Mouse (Mus musculus) adrenal gland, adult 10 weeks (tissue): ENCODE results near the gene Emp3. TPM values are rescaled to one million over a fixed set of nuclear protein-coding genes. Genes with fewer than 3 reads are reported as not detected.

ENCODE experiments used
- polyA plus RNA-seq: library from polyadenylated mRNA; stranded (reverse); fragments of 350-450 nt; fragmentation: Illumina TruSeq; extraction: RNeasy Lipid Tissue Mini Kit (QIAGEN cat#74804); gene quantifications from one replicate; pipeline ENCODE4 v1.2.3, GENCODE M21; 2014; ENCODE audit warnings: low read depth, low replicate concordance

Gene Emp3
- polyA plus RNA-seq: 15.2 TPM

GRCm38 (mm10) chr7:45921242-45921621 lies at the start of gene Emp3:
Gene Emp3 (minus strand): TSS chr7:45921404.

GRCm38 (mm10) chr7:45923762-45924428 lies 2.7 kb upstream of the Emp3 start, which contains the start of gene Ccdc114:
Gene Ccdc114 (plus strand): TSS chr7:45924072.

GRCm38 (mm10) chr7:45896517-45897257 lies 24.5 kb downstream of the Emp3 start, which contains the start of the genes Syngr4 and Tmem143:
Gene Syngr4 (minus strand): TSS chr7:45896714.
Gene Tmem143 (plus strand): TSS chr7:45896941.

GRCm38 (mm10) chr7:45878278-45878677 lies 42.9 kb downstream of the Emp3 start, which contains the start of gene Grin2d:
Gene Grin2d (minus strand): TSS chr7:45878378.

GRCm38 (mm10) chr7:45872624-45873023 lies 48.6 kb downstream of the Emp3 start, which contains the start of gene Kdelr1:
Gene Kdelr1 (plus strand): TSS chr7:45872772.

Other genes with a start within 250 kb of the Emp3 start
- gene Ntn5, start 237.4 kb downstream of the Emp3 start, polyA plus RNA-seq: not detected
- not detected for gene Sec1, start 227.0 kb downstream of the Emp3 start, polyA plus RNA-seq
- 0.93 TPM for gene Car11, start 221.6 kb downstream of the Emp3 start, polyA plus RNA-seq
- gene Dbp, start 216.3 kb downstream of the Emp3 start, polyA plus RNA-seq: 9.2 TPM
- not detected for gene Rpl18, start 205.9 kb downstream of the Emp3 start, polyA plus RNA-seq
- gene Sphk2, start 203.4 kb downstream of the Emp3 start, polyA plus RNA-seq: 0.82 TPM
- not detected for gene Fam83e, start 200.2 kb downstream of the Emp3 start, polyA plus RNA-seq
- gene Spaca4, start 195.6 kb downstream of the Emp3 start, polyA plus RNA-seq: not detected
- not detected for gene Lmtk3, start 137.7 kb downstream of the Emp3 start, polyA plus RNA-seq
- not detected for gene Sult2b1, start 136.7 kb downstream of the Emp3 start, polyA plus RNA-seq
- 25.3 TPM for gene Cyth2, start 106.8 kb downstream of the Emp3 start, polyA plus RNA-seq
- gene Kcnj14, start 96.6 kb downstream of the Emp3 start, polyA plus RNA-seq: not detected
- gene Grwd1, start 90.5 kb downstream of the Emp3 start, polyA plus RNA-seq: 1.9 TPM
- gene Kdelr1, start 48.6 kb downstream of the Emp3 start, polyA plus RNA-seq: 84.8 TPM
- gene Grin2d, start 43.0 kb downstream of the Emp3 start, polyA plus RNA-seq: not detected
- gene Syngr4, start 24.7 kb downstream of the Emp3 start, polyA plus RNA-seq: not detected
- gene Tmem143, start 24.5 kb downstream of the Emp3 start, polyA plus RNA-seq: 4.7 TPM
- gene Ccdc114, start 2.7 kb upstream of the Emp3 start, polyA plus RNA-seq: 3.8 TPM
- not detected for gene Abcc6, start 108.9 kb upstream of the Emp3 start, polyA plus RNA-seq
- 5.0 TPM for gene Nomo1, start 112.3 kb upstream of the Emp3 start, polyA plus RNA-seq
- not detected for gene Kcnj11, start 179.4 kb upstream of the Emp3 start, polyA plus RNA-seq